In genomic region chr5:139178895-139179631, GRCm38 (mm10) we compare ENCODE assay signal across 8 mouse cellular contexts. TPM values are rescaled to one million over a fixed set of nuclear protein-coding genes. Genes with fewer than 3 reads are reported as not detected.
A peak's percentile ranks its signal among the peaks of the same experiment; 100 is the strongest.
DNase-seq lines count a peak whose midpoint lies in the region; ATAC-seq lines count a peak whose summit lies in the region.

No protein-coding gene starts in this region.

- peak; percentile 88; the same call in 1 of the 2 replicates for ATAC-seq in hindbrain, embryonic 13.5 days (ENCODE audit: low FRiP score)

- peaks cover 11% of the 10 kb centered on the region for H3K4me1 ChIP-seq in hindbrain, embryonic 13.5 days (replicated peaks)

- H3K9ac ChIP-seq in hindbrain, embryonic 13.5 days, result no peak overlapping the region

- no peak overlapping the region for H3K4me3 ChIP-seq in hindbrain, embryonic 13.5 days

- peak; percentile 92 for DNase-seq in NIH3T3 (ENCODE audit: low read depth)
- DNase-seq in cerebellum, adult 9-11 months, result peak; percentile 74
- peak; percentile 25 to 75 for DNase-seq in frontal cortex, postnatal 14 days (ENCODE audit: low spot score in 2 of 2)
- peak; percentile 67 to 80 for DNase-seq in layer of hippocampus, postnatal 14 days (ENCODE audit: low spot score in 2 of 2)
- peak; percentile 83 for DNase-seq in lung, postnatal 10 days
- DNase-seq in retina, adult 2 months (ENCODE audit: low read depth, low spot score), result peak; percentile 61
- peak; percentile 93 for DNase-seq in thymus, postnatal 4 days

- H3K27ac ChIP-seq in hindbrain, embryonic 13.5 days, result no peak overlapping the region

- no peak overlapping the region for H3K4me2 ChIP-seq in hindbrain, embryonic 13.5 days

- WGBS in hindbrain, embryonic 13.5 days, result 31% methylated on average over 11 of the region's 11 CpGs

- H3K36me3 ChIP-seq in hindbrain, embryonic 13.5 days, result peaks cover 78% of the 10 kb centered on the region

- no peaks in the 10 kb centered on the region for H3K9me3 ChIP-seq in hindbrain, embryonic 13.5 days

- no peaks in the 10 kb centered on the region for H3K27me3 ChIP-seq in hindbrain, embryonic 13.5 days

RNA-seq across cellular contexts. Expression of gene Sun1, which starts 21.4 kb away (rescaled TPM):
- polyA plus RNA-seq in hindbrain, embryonic 13.5 days (2015; fragmentation: Nextera tagmentation; extraction: Ambion mirVana), result 43.6 and 44.7 TPM in 2 replicates
- 10 to 100 TPM; 66.9 to 73.5 TPM for total RNA-seq in layer of hippocampus, postnatal 14 days (2021)

RNA-seq across cellular contexts. Expression of gene Dnaaf5, which starts 29.0 kb away (rescaled TPM):
- polyA plus RNA-seq in hindbrain, embryonic 13.5 days (2015; fragmentation: Nextera tagmentation; extraction: Ambion mirVana), result 3.1 and 3.7 TPM in 2 replicates
- 1 to 10 TPM; 7.0 to 7.4 TPM for total RNA-seq in layer of hippocampus, postnatal 14 days (2021)

RNA-seq across cellular contexts. Expression of gene Prkar1b, which starts 29.3 kb away (rescaled TPM):
- polyA plus RNA-seq in hindbrain, embryonic 13.5 days (2015; fragmentation: Nextera tagmentation; extraction: Ambion mirVana), result 179 and 194 TPM in 2 replicates
- 100 to 1,000 TPM; 387 to 389 TPM for total RNA-seq in layer of hippocampus, postnatal 14 days (2021)
